Mouse (Mus musculus): Measurements from ENCODE around the gene Gm17416. TPM values are rescaled to one million over a fixed set of nuclear protein-coding genes. Genes with fewer than 3 reads are reported as not detected.

The Gm17416 gene
- total RNA-seq (2021), result not detected

DNA sequence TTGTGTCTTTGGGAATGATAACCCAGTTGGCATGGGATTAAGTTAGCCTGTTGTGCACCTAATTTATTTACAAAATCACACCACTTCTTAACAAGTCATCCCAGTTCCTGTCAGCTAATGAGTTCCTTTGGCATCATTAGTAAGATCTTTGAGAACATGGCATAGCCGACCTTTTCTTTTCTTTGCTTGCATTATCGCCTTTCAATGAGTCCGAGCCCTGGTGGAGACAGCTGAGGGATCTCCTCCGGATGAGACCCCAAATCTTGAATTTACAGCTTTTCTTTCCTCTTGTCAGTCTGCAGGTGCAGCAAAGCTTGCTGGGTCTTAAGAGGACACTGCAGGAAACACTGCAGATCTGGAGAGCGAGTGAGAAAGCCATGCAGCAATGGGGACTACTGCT is at the start of gene Gm17416:
TSS of gene Gm17416 (plus strand) at position 301 of the 400 bp plus-strand sequence.
- intact Hi-C loops (cut with DNase I), result no loop called here
- no peak for DNase-seq (ENCODE audit: low spot score in 2 of 2)

DNA sequence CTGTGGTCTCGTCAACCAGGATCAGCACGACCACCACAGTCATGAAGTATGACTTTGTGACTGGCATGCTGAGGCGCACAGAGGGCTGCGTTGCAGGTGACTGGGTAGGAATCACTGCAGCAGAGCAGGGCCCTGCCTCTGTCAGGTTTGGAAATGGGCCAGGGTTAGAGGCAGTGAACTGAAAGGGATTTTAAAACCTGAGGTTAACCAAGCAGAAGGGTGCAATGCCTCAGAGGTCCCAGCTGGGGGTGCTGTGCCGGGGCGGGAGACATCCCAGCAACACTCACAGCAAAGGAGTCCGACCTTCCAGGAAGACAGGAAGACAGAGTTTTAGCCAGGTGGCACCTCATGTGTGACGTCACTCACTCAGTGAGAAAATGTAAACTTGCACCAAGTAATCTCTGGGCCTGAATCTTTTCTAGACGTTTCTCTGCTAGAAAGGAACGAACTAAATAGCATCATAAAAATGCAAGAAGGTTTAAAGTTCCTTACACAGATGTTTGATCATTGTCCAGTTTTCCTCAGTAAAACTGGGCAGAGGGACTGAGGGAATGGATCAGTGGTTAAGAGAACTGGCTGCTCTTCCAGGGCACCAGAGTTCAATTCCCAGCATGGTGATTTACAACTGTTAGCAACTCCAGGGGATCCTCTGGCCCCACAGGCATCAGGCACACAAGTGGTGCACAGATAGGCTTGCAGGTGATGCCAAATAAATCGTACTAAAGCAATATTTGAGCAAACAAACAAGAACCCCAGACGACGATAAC is 29.0 kb upstream of the Gm17416 start, which contains the start of gene Defb29:
TSS of gene Defb29 (minus strand) at position 155 of the 767 bp plus-strand sequence.
- intact Hi-C loops (cut with DNase I), result loop anchor here (5.0 kb wide), 1 partner anchor 88 kb away; no protein-coding TSS in a partner anchor

DNA sequence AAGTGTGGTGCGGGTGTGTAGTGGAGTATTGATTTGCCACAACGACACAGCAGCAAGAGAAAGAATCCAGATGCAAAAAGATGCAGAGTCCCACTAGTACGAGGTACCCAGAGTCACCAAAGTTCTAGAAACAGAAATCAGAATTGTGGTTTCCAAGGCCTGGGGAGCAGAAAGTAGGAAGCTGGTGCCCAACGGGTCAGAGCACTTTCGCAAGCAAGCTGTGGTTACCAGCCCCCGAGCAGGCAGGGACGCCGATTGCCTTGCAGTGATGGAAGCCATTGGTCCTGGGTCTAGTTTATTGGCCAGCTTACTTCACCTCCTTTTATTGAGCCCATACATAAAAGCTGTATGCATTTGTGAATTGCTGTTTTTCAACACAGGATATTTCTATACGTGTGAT is 27.2 kb upstream of the Gm17416 start:
- intact Hi-C loops (cut with DNase I), result loop anchor here (5.0 kb wide), 1 partner anchor 90 kb away; no protein-coding TSS in a partner anchor
- no peak for DNase-seq (ENCODE audit: low spot score in 2 of 2)

More for the DNA sequence above, 29.0 kb upstream of the Gm17416 start, which contains the start of gene Defb29:
- no peak for DNase-seq (ENCODE audit: low spot score in 2 of 2)

GRCm38 (mm10) chr2:152542897-152543296 is 26.2 kb upstream of the Gm17416 start:
- DNase-seq (ENCODE audit: low spot score in 2 of 2), result no peak
- intact Hi-C loops (cut with DNase I), result loop anchor here (5.0 kb wide), 1 partner anchor 91 kb away; no protein-coding TSS in a partner anchor

DNA sequence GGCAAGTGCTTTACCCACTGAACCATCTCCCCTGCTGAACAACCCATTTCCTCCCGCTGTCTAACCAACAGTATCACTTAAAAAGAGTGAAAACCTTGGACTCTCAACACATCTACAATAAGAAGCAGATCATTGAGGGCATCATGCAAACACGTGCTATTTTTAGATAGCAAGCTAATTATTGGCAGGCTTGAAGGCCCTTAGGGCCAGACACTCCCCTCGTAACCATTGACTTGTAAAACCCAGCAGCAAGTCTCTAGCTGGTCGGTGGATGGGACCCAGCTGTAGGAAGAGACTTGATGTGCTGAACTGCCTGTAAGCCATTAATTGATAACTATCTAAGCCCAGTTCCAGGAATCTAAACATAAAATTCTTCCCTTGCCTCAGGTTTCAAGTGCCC is 25.7 kb upstream of the Gm17416 start:
- intact Hi-C loops (cut with DNase I), result loop anchor here (5.0 kb wide), 1 partner anchor 91 kb away; no protein-coding TSS in a partner anchor
- DNase-seq (ENCODE audit: low spot score in 2 of 2), result no peak

GRCm38 (mm10) chr2:152544691-152545090 is 24.4 kb upstream of the Gm17416 start:
- DNase-seq (ENCODE audit: low spot score in 2 of 2), result peak; percentile 37 to 52
- intact Hi-C loops (cut with DNase I), result loop anchor here (2.0 to 5.0 kb wide), 2 partner anchors 74 to 92 kb away; no protein-coding TSS in a partner anchor

DNA sequence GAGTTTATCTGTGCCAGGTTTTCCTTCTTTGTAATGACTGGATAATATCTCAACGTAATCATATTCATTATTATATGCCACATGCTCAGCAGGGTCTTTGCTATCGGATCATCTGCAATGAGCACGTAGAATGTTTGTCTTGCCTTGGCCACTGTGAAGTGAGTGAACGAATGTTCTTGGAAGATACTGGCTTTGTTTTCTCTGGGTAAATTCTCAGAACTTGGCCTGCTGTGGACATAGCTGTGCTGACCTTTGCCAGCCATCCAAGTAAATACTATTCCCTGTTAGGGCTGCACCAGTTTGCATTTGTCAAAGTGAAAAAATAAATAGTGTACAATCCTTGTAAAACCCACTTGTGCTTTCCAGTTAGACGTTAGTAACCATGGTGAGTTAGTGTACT is 21.0 kb upstream of the Gm17416 start:
- no peak for DNase-seq (ENCODE audit: low spot score in 2 of 2)

GRCm38 (mm10) chr2:152553774-152554423 is 15.2 kb upstream of the Gm17416 start:
- peak; percentile 37 to 50 for DNase-seq (ENCODE audit: low spot score in 2 of 2)
- intact Hi-C loops (cut with DNase I), result no loop called here

More for the DNA sequence above, 21.0 kb upstream of the Gm17416 start:
- intact Hi-C loops (cut with DNase I), result no loop called here

- intact Hi-C loops (cut with DNase I), result no loop called here
- no peak for DNase-seq (ENCODE audit: low spot score in 2 of 2)
These were observed 12.5 kb upstream of the Gm17416 start for GRCm38 (mm10) chr2:152556655-152557054.

GRCm38 (mm10) chr2:152569881-152570280 is 743 bp downstream of the Gm17416 start:
- intact Hi-C loops (cut with DNase I), result no loop called here

DNA sequence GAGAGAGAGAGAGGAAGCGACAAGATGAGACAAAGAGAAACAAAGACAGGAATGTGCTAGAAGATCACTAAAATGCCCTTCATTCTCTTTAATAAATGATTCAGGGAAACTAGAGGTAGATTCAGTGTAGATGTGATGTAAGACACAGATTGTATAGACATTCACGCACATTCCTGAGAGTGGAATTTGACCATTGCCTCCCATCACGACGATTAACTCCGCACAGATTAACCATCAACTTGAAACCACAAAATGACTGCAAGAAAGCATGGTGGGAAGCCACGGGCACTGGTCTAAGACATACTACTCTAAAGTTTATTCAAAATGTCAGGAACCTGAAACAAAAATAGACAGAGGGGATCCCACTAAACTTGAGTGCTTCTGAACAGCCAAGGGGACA is 1.2 kb downstream of the Gm17416 start:
- DNase-seq (ENCODE audit: low spot score in 2 of 2), result no peak
- intact Hi-C loops (cut with DNase I), result no loop called here

More at GRCm38 (mm10) chr2:152569881-152570280, 743 bp downstream of the Gm17416 start:
- no peak for DNase-seq (ENCODE audit: low spot score in 2 of 2)

GRCm38 (mm10) chr2:152572114-152572794 is 3.1 kb downstream of the Gm17416 start, which contains the start of gene Defb21:
Defb21 (plus strand) TSS chr2:152572744.
- no peak for DNase-seq (ENCODE audit: low spot score in 2 of 2)
- intact Hi-C loops (cut with DNase I), result no loop called here

DNA sequence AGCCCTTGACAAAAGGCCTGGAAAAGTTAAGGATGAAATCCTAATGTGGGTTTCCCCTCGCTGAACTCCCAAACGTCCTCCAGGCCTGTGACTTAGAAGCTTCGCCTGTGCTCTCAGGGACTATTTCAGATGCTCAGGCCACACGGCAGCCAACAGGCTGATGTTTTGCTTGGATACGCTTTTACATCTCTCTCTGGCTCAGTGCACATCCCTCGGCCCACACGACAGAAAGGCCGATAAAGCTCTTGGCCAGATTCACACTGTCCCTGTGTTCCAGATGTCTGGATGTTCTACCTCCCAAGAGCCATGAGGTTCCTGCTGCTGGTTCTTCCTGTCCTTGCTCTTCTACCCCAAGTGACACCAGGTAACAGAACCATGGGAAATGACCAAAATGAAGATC is 4.3 kb downstream of the Gm17416 start:
- intact Hi-C loops (cut with DNase I), result no loop called here
- DNase-seq (ENCODE audit: low spot score in 2 of 2), result no peak

- DNase-seq (ENCODE audit: low spot score in 2 of 2), result no peak
- intact Hi-C loops (cut with DNase I), result no loop called here
These were observed 11.0 kb downstream of the Gm17416 start, which contains the start of gene Defb19 for GRCm38 (mm10) chr2:152580107-152580506. Defb19 (minus strand) TSS chr2:152580312.

- DNase-seq (ENCODE audit: low spot score in 2 of 2), result no peak
- intact Hi-C loops (cut with DNase I), result no loop called here
These were observed 11.5 kb downstream of the Gm17416 start for GRCm38 (mm10) chr2:152580612-152581011.

GRCm38 (mm10) chr2:152586926-152587560 is 17.9 kb downstream of the Gm17416 start:
- DNase-seq (ENCODE audit: low spot score in 2 of 2), result no peak
- intact Hi-C loops (cut with DNase I), result no loop called here

- no peak for DNase-seq (ENCODE audit: low spot score in 2 of 2)
- intact Hi-C loops (cut with DNase I), result no loop called here
These were observed 19.3 kb downstream of the Gm17416 start for GRCm38 (mm10) chr2:152588450-152588849.

DNA sequence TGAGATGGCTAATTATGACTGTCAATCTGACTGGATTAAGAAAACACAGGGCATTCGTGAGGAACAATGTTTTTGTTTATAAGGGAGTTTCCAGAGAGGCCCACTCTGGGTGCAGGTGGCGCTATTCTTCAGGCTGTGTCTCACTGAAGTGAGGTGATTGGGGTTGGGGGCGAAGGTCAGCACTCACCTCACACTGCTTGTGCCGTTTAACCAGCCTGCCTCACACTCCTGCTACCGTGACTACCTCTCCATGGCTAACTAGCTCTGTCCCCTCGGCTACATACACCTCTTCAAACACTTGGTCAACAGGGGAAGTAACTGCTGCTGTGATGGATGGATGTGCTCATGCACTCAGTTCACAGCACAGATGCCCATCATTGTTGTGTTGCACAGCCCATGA is 19.9 kb downstream of the Gm17416 start:
- no peak for DNase-seq (ENCODE audit: low spot score in 2 of 2)
- intact Hi-C loops (cut with DNase I), result no loop called here

DNA sequence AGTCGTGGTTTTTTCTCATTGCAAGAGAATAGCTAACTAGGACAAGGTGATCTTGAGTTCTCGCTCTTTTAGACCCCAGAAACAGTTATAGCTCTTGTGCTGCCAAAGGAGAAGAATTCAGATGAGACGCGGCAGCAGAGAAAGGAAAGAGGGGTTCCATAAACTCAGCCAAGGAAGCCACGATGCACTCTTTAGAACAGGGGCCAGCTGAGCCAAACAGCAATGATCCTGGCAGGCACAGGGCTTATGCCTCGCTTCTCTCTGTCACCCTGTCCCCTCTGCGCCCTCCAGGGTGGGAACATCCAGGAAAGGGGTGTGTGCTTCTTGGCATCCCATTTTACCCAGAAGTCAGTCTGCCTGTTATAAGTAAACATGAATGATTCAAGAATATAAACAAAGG is 30.2 kb downstream of the Gm17416 start, which contains the start of gene Defb45:
TSS of gene Defb45 (minus strand) at position 101 of the 400 bp plus-strand sequence.
- DNase-seq (ENCODE audit: low spot score in 2 of 2), result no peak
- intact Hi-C loops (cut with DNase I), result no loop called here
